Mouse (Mus musculus) kidney, postnatal 0 days (tissue): ENCODE results near the gene Lin52. TPM values are rescaled to one million over a fixed set of nuclear protein-coding genes. Genes with fewer than 3 reads are reported as not detected.

Experiments
- ATAC-seq: fragments of 200-750 bp; cut with Nextera tagmentation; replicated peaks from 2 replicates; pipeline ENCODE4 v1.8.0; 2017; ENCODE audit warnings: low read depth, moderate number of reproducible peaks, moderate TSS enrichment, moderate library complexity; ENCODE audit not compliant: low FRiP score
- DNase-seq: peaks from one replicate; pipeline ENCODE4 v3.0.0-alpha.2; 2016; ENCODE audit warnings: low spot score
- H3K27ac ChIP-seq: fragments of 300-500 bp; sonication (generic); 2 replicates; pipeline ENCODE4 v1.5.1; 2014; ENCODE audit warnings: mild to moderate bottlenecking
- H3K27me3 ChIP-seq: fragments of 300-500 bp; sonication (generic); 2 replicates; pipeline ENCODE4 v1.6.1; 2014; ENCODE audit warnings: low read length, mixed read lengths; ENCODE audit not compliant: insufficient read depth
- H3K36me3 ChIP-seq: fragments of 300-500 bp; sonication (generic); 2 replicates; pipeline ENCODE4 v1.6.1; 2014; ENCODE audit warnings: low read length, mixed read lengths; ENCODE audit not compliant: insufficient read depth
- H3K4me1 ChIP-seq: fragments of 300-500 bp; sonication (generic); replicated peaks from 2 replicates; pipeline ENCODE4 v1.6.1; 2014; ENCODE audit warnings: antibody characterized with exemption, low read length, mixed read lengths; ENCODE audit not compliant: insufficient read depth
- H3K4me2 ChIP-seq: fragments of 300-500 bp; sonication (generic); 2 replicates; pipeline ENCODE4 v1.6.1; 2014; ENCODE audit warnings: mild to moderate bottlenecking, low read length, moderate library complexity, mixed read lengths
- H3K4me3 ChIP-seq: fragments of 300-500 bp; sonication (generic); replicated peaks from 2 replicates; pipeline ENCODE4 v1.5.1; 2014; ENCODE audit warnings: low read depth, low read length
- H3K9ac ChIP-seq: fragments of 300-500 bp; sonication (generic); 2 replicates; pipeline ENCODE4 v1.6.1; 2014; ENCODE audit warnings: low read depth, low read length
- H3K9me3 ChIP-seq: fragments of 300-500 bp; sonication (generic); replicated peaks from 2 replicates; pipeline ENCODE4 v1.6.1; 2016; ENCODE audit warnings: low read length, inconsistent platforms, mixed read lengths
- CTCF ChIP-seq: IDR thresholded peaks from 2 replicates; pipeline ENCODE4 v1.5.1; 2016; ENCODE audit warnings: antibody characterized with exemption, low read depth, mild to moderate bottlenecking, moderate library complexity
- WGBS: fragments of 180-500 bp; shearing (Covaris S2); extraction: QIAGEN DNeasy Blood & Tissue Kit; methylation state at CpG from one replicate; pipeline ENCODE4 v1.1.7; 2014; 5-methylcytosine and 5-hydroxymethylcytosine counted together
- polyA plus RNA-seq: library from polyadenylated mRNA; unstranded; fragments of >200 nt; fragmentation: Nextera tagmentation; extraction: Ambion mirVana; gene quantifications from 2 replicates; pipeline ENCODE4 v1.2.1, GENCODE M21; 2015

Lin52 gene
- 18.7 and 19.5 TPM in 2 replicates for polyA plus RNA-seq

DNA sequence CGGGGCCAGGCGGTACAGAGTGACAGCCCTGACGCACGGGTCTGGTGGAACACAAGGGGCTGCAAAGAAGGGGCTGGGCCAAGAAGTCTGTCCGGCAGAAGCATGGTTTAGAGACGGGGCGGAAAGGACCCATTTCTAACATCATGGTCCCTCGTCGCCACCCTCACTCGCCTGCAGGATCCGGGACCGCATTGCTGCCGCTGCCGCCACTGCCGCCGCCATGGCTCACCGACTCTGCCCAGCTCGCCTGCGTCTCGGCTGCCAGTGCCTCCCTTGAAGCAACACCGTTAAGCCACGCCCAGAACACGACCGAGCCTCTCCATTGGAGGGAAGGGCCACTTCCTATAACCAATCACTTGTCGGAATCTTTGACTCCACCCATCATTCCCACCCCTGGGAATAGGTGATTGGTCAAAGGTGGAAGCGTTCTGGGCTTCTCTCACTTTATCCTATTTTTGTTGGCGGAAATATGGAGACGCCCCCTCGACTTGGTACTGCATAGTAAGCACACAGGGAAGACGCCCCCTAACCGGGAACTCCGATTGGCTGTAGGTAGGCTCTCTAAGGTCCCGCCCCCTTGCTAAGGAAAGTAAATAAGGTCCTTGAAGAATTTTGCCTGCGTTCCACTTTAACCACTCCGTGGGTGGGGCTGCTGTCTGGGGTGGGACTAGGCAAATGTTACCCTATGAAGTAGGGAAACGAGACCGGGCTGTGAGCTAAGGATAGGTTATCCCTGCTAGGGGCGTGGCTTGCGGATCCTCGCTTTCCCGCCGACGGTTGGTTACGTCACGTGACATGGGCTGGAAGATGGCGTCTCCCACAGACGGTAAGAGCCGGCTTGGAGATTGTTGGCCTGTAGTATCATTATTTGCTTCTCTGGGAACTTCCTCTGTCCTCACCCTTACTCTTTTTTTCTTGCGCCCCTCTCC is at the start of gene Lin52, which contains the start of gene Aldh6a1:
Gene Lin52, plus strand, starts transcription at position 705 of the 929 bp plus-strand sequence.
Gene Aldh6a1, minus strand, starts transcription at position 287 of the 929 bp plus-strand sequence.
- TF ChIP-seq CTCF, result no peak
- no peaks in the 10 kb centered on the region for H3K27me3 ChIP-seq
- under 1% methylated on average over 49 of the region's 49 CpGs for WGBS
- H3K4me2 ChIP-seq, result peak within 1 kb of the TSS; percentile 87
- peak; percentile 99 for ATAC-seq
- H3K9me3 ChIP-seq, result no peaks in the 10 kb centered on the region
- peak within 1 kb of the TSS; percentile 76 for H3K4me3 ChIP-seq
- peak within 1 kb of the TSS; percentile 96 for H3K27ac ChIP-seq
- peak within 1 kb of the TSS; percentile 81 for H3K9ac ChIP-seq
- peak; percentile 100 for DNase-seq
- 0 out of 2 replicates have a peak, but pooled peaks cover 3% of the 10 kb centered on the region for H3K4me1 ChIP-seq
- no peaks in the 10 kb centered on the region for H3K36me3 ChIP-seq

GRCm38 (mm10) chr12:84402923-84403322 is 48.3 kb upstream of the Lin52 start:
- no peak overlapping the region for H3K9ac ChIP-seq
- 0 out of 2 replicates have a peak, but pooled peaks cover 3% of the 10 kb centered on the region for H3K4me1 ChIP-seq
- no peaks in the 10 kb centered on the region for H3K9me3 ChIP-seq
- 37% methylated on average over 9 of the region's 9 CpGs for WGBS
- DNase-seq (peak; percentile 39), ATAC-seq (peak; percentile 69)
- peak overlapping the region; percentile 73 for H3K27ac ChIP-seq
- no peaks in the 10 kb centered on the region for H3K36me3 ChIP-seq
- H3K27me3 ChIP-seq, result no peaks in the 10 kb centered on the region
- H3K4me2 ChIP-seq, result 0 out of 2 replicates have a peak overlapping the region, but pooled peaks have one; percentile 27
- H3K4me3 ChIP-seq, result no peak overlapping the region
- no peak for TF ChIP-seq CTCF

- DNase-seq (no peak), ATAC-seq (no peak)
- Histone ChIP-seq H3K27me3 (no peaks in the 10 kb centered on the region), H3K9ac (no peak overlapping the region), H3K36me3 (no peaks in the 10 kb centered on the region), H3K27ac (no peak overlapping the region), H3K4me2 (no peak overlapping the region), H3K4me3 (no peak overlapping the region), H3K4me1 (0 out of 2 replicates have a peak, but pooled peaks cover 6% of the 10 kb centered on the region), H3K9me3 (no peaks in the 10 kb centered on the region)
- TF ChIP-seq CTCF, result no peak
- WGBS, result 81% methylated on average over 6 of the region's 6 CpGs
Measured at GRCm38 (mm10) chr12:84404541-84404940, 46.7 kb upstream of the Lin52 start.

- WGBS, result 64% methylated on average over 4 of the region's 4 CpGs
- no peak for DNase-seq
Measured at GRCm38 (mm10) chr12:84407259-84407658, 44.0 kb upstream of the Lin52 start.

DNA sequence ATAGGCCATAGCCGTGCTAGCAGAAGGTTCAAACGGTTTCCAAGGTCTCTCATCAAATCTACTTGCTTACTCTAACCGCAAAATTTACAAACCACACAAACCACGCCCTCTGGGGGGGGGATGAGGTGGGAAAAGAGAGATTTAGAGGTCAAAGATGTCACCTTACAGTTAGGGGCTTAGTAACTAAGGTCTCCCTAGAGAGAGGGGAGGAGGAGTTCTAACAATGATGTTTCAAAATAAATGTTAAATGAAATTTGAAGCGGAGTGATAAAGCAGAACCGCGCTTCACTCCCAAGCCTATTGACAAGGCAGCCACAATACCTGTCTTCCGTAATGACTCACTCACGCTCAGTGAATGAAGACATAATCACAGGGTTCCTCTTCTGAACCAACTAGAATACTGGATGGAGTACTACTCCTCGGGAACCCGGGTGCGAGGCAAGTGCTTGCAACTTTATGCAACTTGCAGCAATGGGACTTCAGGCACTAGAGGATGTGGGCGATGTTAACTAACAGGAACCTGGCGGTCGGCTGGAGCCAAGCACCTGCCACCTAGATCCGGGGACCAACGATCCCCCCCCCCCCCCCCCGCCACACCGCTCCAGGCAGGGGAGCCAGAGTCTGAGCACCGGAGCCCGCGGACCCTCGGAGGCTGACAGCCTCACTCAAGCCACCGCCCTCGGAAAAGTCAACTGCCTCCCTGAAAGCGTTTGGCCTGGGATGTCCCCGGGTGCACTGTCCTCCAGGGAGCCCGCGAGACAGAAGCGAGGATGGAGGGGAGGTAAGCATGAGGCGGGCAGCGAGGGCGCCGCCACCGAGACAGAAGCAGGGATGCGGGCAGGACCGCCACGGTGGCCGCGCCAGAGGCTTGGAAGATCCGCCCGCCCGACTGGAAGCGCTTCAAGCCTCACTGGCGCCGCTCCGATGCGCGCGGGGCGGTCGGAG is 43.1 kb upstream of the Lin52 start:
- ATAC-seq, result peak; percentile 69
- peak overlapping the region; percentile 86 for H3K9ac ChIP-seq
- H3K9me3 ChIP-seq, result no peaks in the 10 kb centered on the region
- H3K4me1 ChIP-seq, result 0 out of 2 replicates have a peak, but pooled peaks cover 6% of the 10 kb centered on the region
- H3K4me2 ChIP-seq, result peak overlapping the region; percentile 84
- peak overlapping the region; percentile 78 for H3K4me3 ChIP-seq
- WGBS, result 2% methylated on average over 44 of the region's 52 CpGs
- no peak for TF ChIP-seq CTCF
- DNase-seq, result no peak
- H3K27me3 ChIP-seq, result no peaks in the 10 kb centered on the region
- peak overlapping the region; percentile 88 for H3K27ac ChIP-seq
- no peaks in the 10 kb centered on the region for H3K36me3 ChIP-seq

More at GRCm38 (mm10) chr12:84407259-84407658, 44.0 kb upstream of the Lin52 start:
- Histone ChIP-seq H3K36me3 (no peaks in the 10 kb centered on the region), H3K4me3 (no peak overlapping the region), H3K27me3 (no peaks in the 10 kb centered on the region), H3K9ac (no peak overlapping the region), H3K4me1 (0 out of 2 replicates have a peak, but pooled peaks cover 6% of the 10 kb centered on the region), H3K9me3 (no peaks in the 10 kb centered on the region), H3K4me2 (no peak overlapping the region), H3K27ac (no peak overlapping the region)
- peak; percentile 18; the same call in 1 of the 2 replicates for TF ChIP-seq CTCF
- ATAC-seq, result no peak
